Mouse (Mus musculus): ENCODE measurements around the gene Slain2.
"Not testable (repeated sequence)": the region's sequence is repeated elsewhere in the genome, so short reads cannot be mapped to it uniquely, and the experiment has no call there.

Gene Slain2

DNA sequence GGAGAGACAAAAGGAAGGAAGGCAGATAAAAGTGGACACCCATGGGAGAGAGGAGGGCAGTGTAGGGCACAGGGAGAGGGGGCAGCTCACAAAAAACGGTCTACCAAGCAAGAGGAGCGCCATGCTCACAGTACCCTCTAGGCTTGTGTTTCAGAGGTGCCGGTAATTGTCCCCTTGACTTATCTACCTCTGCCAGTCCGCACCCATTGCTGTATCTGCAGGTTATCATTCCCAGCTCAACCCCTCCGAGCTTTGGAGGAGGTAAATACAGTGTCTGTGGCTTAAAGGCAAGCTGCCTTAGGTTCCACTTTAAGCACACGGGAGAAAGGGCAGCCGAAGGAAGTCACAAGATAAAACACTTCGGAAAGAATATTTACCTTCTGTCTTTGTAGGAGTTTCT is 14.8 kb upstream of the Slain2 start:
- DNase-seq (ENCODE audit: low spot score in 2 of 2): no peak

DNA sequence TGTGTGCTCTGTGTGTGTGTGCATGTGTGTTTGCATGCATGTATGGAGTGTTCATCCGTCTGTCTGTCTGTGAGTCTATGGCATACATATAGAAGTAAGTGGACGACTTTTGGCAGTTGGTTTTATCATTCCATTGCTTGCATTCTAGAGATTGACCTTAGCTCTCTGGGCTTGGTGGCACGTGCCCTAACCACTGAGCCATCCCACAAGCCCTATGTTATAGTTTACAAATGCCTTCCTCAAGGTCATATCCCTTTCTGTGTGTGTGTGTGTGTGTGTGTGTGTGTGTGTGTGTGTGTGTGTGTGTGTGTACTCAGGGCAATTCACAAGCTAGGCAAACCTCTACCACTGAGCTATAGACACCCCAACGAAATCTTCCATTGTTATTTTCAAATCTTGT is 12.2 kb upstream of the Slain2 start:
- no peak for DNase-seq (ENCODE audit: low spot score in 2 of 2)

GRCm38 (mm10) chr5:72902312-72902711 is 11.8 kb upstream of the Slain2 start:
- DNase-seq (ENCODE audit: low spot score in 2 of 2): no peak

- no peak for DNase-seq (ENCODE audit: low spot score in 2 of 2)
These were observed 11.1 kb upstream of the Slain2 start for GRCm38 (mm10) chr5:72902876-72903516.

DNA sequence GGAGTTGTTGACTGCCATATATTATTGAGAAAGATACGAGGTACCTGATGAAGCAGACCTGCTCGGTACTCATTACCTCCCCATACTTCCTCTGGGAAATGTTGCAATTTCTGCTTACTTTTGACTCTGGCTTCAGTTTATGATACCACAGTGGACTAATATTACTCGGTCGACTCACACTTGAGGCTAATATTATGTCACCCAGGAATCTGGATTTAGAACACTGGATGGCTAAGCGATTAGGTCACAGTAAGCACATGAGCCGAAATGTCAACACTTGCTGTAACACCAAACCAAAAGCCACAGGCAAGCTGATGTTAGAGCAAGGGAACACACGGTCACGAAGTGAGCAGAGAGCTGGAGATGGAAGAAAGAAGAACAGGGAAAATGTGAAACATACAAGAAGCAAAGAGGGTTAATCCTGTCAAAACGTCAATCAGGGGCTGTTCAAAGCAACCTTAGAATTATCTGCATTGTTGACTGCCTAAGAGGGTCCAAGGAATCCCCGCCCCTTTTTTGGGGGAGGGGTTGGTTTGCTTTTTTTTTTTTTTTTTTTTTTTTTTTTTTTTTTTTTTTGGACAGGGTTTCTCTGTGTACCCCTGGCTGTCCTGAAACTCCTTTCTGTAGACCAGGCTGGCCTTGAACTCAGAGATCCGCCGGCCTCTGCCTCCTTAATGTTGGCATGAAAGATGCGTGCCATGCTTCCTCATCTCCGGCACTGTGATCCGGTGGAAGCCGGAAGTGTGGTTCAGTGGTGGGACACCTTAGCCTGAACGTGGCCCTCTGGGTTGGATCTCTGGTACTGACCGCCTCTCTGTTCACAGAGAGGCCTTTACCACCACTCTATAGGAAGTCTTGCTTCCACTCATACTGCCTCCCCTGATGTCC is 9.0 kb upstream of the Slain2 start:
- no peak for DNase-seq (ENCODE audit: low spot score in 2 of 2)

DNA sequence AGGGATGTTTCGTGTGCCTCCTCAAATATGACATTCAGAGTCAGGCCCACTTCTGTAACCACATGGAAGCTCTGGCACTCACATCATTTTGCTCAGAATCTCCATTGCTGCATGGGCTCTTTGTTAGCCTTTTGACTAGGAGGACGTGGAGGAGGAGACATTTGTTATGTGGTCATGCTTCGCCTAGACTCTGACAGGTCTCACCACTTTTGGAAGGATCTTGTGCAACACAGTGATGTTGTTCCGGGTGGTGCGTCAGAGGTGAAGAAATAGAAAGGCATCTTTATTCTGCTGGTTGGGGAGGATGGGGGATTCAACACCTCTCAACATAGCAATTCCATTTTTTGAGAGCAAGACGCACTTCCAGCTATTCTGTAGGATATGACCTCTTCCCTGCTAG is 6.7 kb upstream of the Slain2 start:
- DNase-seq (ENCODE audit: low spot score in 2 of 2): no peak

- no peak for DNase-seq (ENCODE audit: low spot score in 2 of 2)
These were observed 5.7 kb upstream of the Slain2 start for GRCm38 (mm10) chr5:72908324-72908936.

DNA sequence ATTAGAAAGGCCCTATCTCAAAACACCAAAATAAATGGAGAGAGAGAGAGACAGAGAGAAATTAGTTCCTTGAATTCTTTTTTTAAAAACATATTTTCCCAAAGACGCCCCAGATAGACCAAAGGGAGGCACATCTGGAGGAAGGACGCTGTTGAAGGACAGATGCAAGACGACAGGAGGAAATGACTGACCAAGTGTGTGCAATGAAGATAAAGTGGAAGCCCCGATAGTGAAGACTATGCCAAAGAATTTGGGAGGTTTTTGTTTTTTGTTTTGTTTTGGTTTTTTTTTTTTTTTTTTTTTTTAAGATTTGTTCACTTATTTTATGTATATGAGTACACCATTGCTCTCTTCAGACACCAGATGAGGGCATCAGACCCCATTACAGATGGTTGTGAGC is 4.7 kb upstream of the Slain2 start:
- DNase-seq (ENCODE audit: low spot score in 2 of 2): no peak

- DNase-seq (ENCODE audit: low spot score in 2 of 2): no peak
These were observed 3.7 kb upstream of the Slain2 start for GRCm38 (mm10) chr5:72910373-72910772.

DNA sequence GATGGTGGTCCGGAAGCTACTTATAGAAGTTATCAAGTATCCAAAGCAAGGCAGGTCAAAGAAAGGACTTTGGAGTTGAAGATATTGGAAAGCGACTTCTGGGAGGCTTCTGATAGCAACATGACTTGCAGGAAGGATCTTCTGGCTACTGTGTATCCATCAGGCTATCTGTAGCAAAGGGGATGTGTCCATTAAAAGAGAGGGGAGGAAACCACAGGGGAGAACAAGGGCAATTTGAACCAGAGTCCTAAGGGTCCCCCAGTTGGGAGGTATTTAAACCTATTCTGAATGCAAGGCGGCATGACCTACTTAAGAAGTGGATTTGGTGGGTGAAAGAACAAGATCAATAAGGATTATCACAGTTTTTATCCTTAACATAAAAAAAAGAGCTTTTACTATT is 2.8 kb upstream of the Slain2 start:
- no peak for DNase-seq (ENCODE audit: low spot score in 2 of 2)

- peak; percentile 22 to 30 for DNase-seq (ENCODE audit: low spot score in 2 of 2)
These were observed 793 bp downstream of the Slain2 start for GRCm38 (mm10) chr5:72914633-72915561.

DNA sequence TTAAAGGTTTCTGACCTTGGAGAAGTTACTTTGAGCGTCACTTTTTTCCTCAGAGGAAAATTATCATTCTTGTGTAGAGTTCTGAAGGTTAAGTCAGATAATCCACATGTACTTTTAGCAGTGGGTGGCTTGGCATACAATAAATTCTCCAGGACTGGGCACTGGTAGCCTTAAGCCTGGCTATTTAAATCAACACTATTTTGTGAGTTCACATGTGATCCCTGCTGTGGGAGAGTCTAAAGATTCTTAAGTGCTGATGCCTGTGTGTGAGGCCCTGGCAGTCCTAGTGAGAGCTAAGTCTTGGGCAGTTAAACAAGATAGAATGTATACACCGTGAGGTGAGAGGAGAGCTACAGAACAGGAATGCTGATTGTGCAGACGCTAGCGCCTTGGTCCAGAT is 1.9 kb downstream of the Slain2 start:
- no peak for DNase-seq (ENCODE audit: low spot score in 2 of 2)

DNA sequence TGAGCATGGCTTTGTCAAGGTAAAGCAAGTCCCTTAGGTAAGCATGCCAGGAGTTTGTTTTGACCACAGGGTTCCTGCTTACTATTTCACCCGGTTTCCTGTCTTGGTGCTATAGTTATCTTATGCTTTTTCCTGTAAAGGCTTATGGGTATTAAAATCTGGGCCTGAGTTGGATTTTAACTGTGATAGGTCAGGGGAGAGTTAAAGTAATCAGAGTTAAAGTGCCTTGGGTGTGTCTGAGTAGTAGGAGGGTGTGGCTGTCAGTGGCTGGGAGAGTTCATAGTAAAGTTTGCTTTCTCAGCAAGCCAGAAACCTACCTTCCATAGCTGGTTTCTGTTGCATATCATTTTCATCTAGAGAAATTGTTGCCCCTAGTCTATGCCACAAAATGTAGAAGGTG is 2.7 kb downstream of the Slain2 start:
- DNase-seq (ENCODE audit: low spot score in 2 of 2): no peak

DNA sequence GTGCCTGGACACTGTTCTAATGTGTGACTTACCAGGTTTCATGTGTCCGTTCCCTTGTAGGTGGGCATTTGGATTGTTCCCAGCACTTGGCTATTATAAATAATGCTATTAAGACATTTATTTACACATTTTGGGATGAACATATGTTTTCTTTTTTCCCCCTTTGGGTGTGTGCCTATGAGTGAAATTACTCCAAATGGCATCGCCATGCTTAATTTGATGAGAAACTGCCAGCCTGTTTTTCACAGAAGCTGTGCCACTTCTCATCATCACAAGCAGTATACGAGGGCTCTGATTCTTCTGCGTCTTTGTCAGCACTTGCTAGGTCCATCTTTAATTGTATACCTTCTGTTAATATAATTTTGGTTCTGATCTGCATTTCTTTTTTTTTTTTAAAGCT is 6.3 kb downstream of the Slain2 start:
- no peak for DNase-seq (ENCODE audit: low spot score in 2 of 2)

- no peak for DNase-seq (ENCODE audit: low spot score in 2 of 2)
These were observed 7.1 kb downstream of the Slain2 start for GRCm38 (mm10) chr5:72921171-72921570.

GRCm38 (mm10) chr5:72922796-72923195 is 8.7 kb downstream of the Slain2 start:
- DNase-seq (ENCODE audit: low spot score in 2 of 2): no peak

DNA sequence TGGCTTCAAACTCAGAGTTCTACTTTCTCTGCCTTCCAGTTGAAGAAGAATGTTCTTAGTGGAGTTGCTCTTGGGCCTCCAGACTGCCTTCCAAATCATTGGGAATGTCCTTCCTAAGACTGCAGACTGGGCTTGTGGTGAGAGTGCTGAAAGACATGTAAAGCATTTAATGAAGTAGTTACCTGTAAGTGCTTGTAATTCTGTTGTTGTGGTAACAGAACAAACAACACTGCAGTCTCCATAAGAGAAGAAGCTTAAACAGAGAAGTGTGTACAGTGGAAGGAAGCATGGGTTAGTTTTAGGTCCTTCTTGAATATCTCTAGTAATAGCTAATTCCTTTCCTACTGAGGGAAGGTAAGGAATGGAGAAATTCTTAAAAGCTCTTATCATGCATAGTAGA is 13.0 kb downstream of the Slain2 start:
- DNase-seq (ENCODE audit: low spot score in 2 of 2): no peak

DNA sequence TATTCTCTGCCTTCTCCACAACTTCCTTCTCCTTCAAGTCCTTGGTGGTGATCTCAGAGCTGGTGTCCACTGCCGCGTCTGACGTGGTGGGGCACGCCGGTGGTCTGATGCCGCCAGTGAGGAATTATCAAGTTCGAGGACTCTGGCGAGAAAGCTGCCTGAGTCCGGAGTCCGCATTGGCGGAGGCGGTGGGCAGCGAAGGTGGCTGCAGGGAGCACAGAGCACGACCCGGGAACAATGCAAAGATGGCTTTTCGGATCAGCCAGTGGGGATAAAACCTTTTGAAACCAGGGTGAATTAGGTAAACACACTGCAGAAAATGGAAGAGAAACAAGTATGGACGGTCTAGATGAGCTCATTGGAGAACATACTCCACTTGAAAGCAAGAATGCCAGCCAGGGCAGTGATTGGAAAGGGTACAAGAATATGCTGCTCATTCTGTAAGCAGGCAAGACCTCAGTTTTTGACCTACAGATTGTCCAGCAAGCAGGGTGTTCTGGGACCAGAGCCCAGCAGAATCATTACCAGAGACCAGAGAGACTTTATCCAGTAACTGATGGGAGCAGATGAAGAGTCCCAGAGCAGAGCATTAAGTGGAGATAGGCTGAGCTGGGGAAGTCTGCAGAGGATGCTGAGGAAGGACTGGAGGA is 19.0 kb downstream of the Slain2 start:
- DNase-seq (ENCODE audit: low spot score in 2 of 2): no peak

GRCm38 (mm10) chr5:72938421-72938820 is 24.3 kb downstream of the Slain2 start:
- not testable (repeated sequence) for DNase-seq (ENCODE audit: low spot score in 2 of 2)

DNA sequence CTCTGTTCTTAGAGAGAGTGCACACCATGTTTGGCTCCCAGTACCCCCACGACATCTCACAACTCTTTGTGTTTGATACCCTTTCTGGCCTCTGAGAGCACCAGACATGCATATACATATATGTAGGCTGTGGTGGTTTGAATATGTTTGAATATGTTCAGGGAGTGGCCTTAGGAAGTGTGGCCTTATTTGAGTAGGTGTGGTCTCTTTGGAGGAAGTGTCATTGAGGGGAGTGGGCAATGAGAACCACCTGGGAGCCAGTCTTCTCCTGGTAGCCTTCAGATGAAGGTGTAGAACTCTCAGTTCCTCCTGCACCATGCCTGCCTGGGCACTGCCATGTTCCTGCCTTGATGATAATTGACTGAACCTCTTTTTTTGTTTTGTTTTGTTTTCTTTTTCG is 25.2 kb downstream of the Slain2 start:
- no peak for DNase-seq (ENCODE audit: low spot score in 2 of 2)

- DNase-seq (ENCODE audit: low spot score in 2 of 2): no peak
These were observed 26.9 kb downstream of the Slain2 start for GRCm38 (mm10) chr5:72940906-72941432.

Data from natural killer cell, adult 2 months (primary cell).